Mouse (Mus musculus): ENCODE results near the gene Pacsin2. TPM values are rescaled to one million over a fixed set of nuclear protein-coding genes. Genes with fewer than 3 reads are reported as not detected.

The Pacsin2 gene
- polyA plus RNA-seq, 1 experiment from 2014 or later = 53.3 TPM

GRCm38 (mm10) chr15:83494572-83494920 lies 30.1 kb upstream of the Pacsin2 start:
- Histone ChIP-seq H3K4me1 (no peaks in the 10 kb centered on the region), H3K4me2 (replicated peaks) (no peak overlapping the region), H3K27ac (no peak overlapping the region), H3K36me3 (peaks cover 90% of the 10 kb centered on the region), H3K9ac (no peak overlapping the region), H3K9me3 (no peaks in the 10 kb centered on the region), H3K4me3 (no peak overlapping the region), H3K27me3 (no peaks in the 10 kb centered on the region)
- WGBS = 75% methylated on average over 6 of the region's 6 CpGs
- ATAC-seq (ENCODE audit: low FRiP score, low read depth) = no peak

- Histone ChIP-seq H3K36me3 (peaks cover 85% of the 10 kb centered on the region), H3K4me2 (replicated peaks) (no peak overlapping the region), H3K4me3 (no peak overlapping the region), H3K9ac (no peak overlapping the region), H3K27me3 (no peaks in the 10 kb centered on the region), H3K27ac (no peak overlapping the region), H3K4me1 (no peaks in the 10 kb centered on the region), H3K9me3 (no peaks in the 10 kb centered on the region)
- ATAC-seq (ENCODE audit: low FRiP score, low read depth) = no peak
- 74% methylated on average over 7 of the region's 7 CpGs for WGBS
These were observed 29.6 kb upstream of the Pacsin2 start for GRCm38 (mm10) chr15:83493856-83494571.

- ATAC-seq (ENCODE audit: low FRiP score, low read depth) = no peak
- no peaks in the 10 kb centered on the region for H3K27me3 ChIP-seq
- peaks cover 74% of the 10 kb centered on the region for H3K36me3 ChIP-seq
- H3K27ac ChIP-seq = no peak overlapping the region
- no peak overlapping the region for H3K4me2 ChIP-seq (replicated peaks)
- no peaks in the 10 kb centered on the region for H3K9me3 ChIP-seq
- no peak overlapping the region for H3K4me3 ChIP-seq
- 80% methylated on average over 5 of the region's 5 CpGs for WGBS
- no peaks in the 10 kb centered on the region for H3K4me1 ChIP-seq
- H3K9ac ChIP-seq = no peak overlapping the region
These were observed 27.5 kb upstream of the Pacsin2 start for GRCm38 (mm10) chr15:83491891-83492290.

- peaks cover 64% of the 10 kb centered on the region for H3K36me3 ChIP-seq
- ATAC-seq (ENCODE audit: low FRiP score, low read depth) = no peak
- H3K27ac ChIP-seq = no peak overlapping the region
- no peaks in the 10 kb centered on the region for H3K4me1 ChIP-seq
- no peak overlapping the region for H3K4me3 ChIP-seq
- no peaks in the 10 kb centered on the region for H3K27me3 ChIP-seq
- no peaks in the 10 kb centered on the region for H3K9me3 ChIP-seq
- no peak overlapping the region for H3K4me2 ChIP-seq (replicated peaks)
- no peak overlapping the region for H3K9ac ChIP-seq
- WGBS = 93% methylated on average over 20 of the region's 20 CpGs
These were observed 25.1 kb upstream of the Pacsin2 start for GRCm38 (mm10) chr15:83489471-83489870.

GRCm38 (mm10) chr15:83487477-83488115 lies 23.2 kb upstream of the Pacsin2 start:
- 81% methylated on average over 9 of the region's 9 CpGs for WGBS
- no peak for ATAC-seq (ENCODE audit: low FRiP score, low read depth)
- H3K36me3 ChIP-seq = peaks cover 54% of the 10 kb centered on the region

GRCm38 (mm10) chr15:83484311-83484710 lies 19.9 kb upstream of the Pacsin2 start:
- Histone ChIP-seq H3K9me3 (no peaks in the 10 kb centered on the region), H3K4me1 (no peaks in the 10 kb centered on the region), H3K4me3 (no peak overlapping the region), H3K36me3 (peaks cover 29% of the 10 kb centered on the region), H3K4me2 (replicated peaks) (no peak overlapping the region), H3K9ac (no peak overlapping the region), H3K27me3 (no peaks in the 10 kb centered on the region), H3K27ac (no peak overlapping the region)
- ATAC-seq (ENCODE audit: low FRiP score, low read depth) = no peak
- WGBS = 79% methylated on average over 10 of the region's 10 CpGs

More at GRCm38 (mm10) chr15:83487477-83488115, 23.2 kb upstream of the Pacsin2 start:
- Histone ChIP-seq H3K9ac (no peak overlapping the region), H3K4me2 (replicated peaks) (no peak overlapping the region), H3K4me3 (no peak overlapping the region), H3K27ac (no peak overlapping the region), H3K27me3 (no peaks in the 10 kb centered on the region), H3K4me1 (no peaks in the 10 kb centered on the region), H3K9me3 (no peaks in the 10 kb centered on the region)

- no peak overlapping the region for H3K27ac ChIP-seq
- no peak for ATAC-seq (ENCODE audit: low FRiP score, low read depth)
- H3K4me3 ChIP-seq = no peak overlapping the region
- H3K9ac ChIP-seq = no peak overlapping the region
- no peak overlapping the region for H3K4me2 ChIP-seq (replicated peaks)
- 43% methylated on average over 2 of the region's 2 CpGs for WGBS
- peaks cover 29% of the 10 kb centered on the region for H3K36me3 ChIP-seq
- H3K27me3 ChIP-seq = no peaks in the 10 kb centered on the region
- H3K9me3 ChIP-seq = no peaks in the 10 kb centered on the region
- H3K4me1 ChIP-seq = no peaks in the 10 kb centered on the region
These were observed 19.1 kb upstream of the Pacsin2 start for GRCm38 (mm10) chr15:83483482-83483881.

- no peak overlapping the region for H3K4me2 ChIP-seq (replicated peaks)
- no peak for ATAC-seq (ENCODE audit: low FRiP score, low read depth)
- H3K36me3 ChIP-seq = peaks cover 23% of the 10 kb centered on the region
- no peaks in the 10 kb centered on the region for H3K9me3 ChIP-seq
- H3K27me3 ChIP-seq = no peaks in the 10 kb centered on the region
- 78% methylated on average over 8 of the region's 8 CpGs for WGBS
- H3K27ac ChIP-seq = no peak overlapping the region
- no peak overlapping the region for H3K4me3 ChIP-seq
- no peak overlapping the region for H3K9ac ChIP-seq
- no peaks in the 10 kb centered on the region for H3K4me1 ChIP-seq
These were observed 18.3 kb upstream of the Pacsin2 start for GRCm38 (mm10) chr15:83482645-83483224.

GRCm38 (mm10) chr15:83481236-83481780 lies 16.9 kb upstream of the Pacsin2 start:
- no peaks in the 10 kb centered on the region for H3K9me3 ChIP-seq
- H3K27me3 ChIP-seq = no peaks in the 10 kb centered on the region
- peaks cover 14% of the 10 kb centered on the region for H3K36me3 ChIP-seq
- no peaks in the 10 kb centered on the region for H3K4me1 ChIP-seq
- no peak overlapping the region for H3K27ac ChIP-seq
- no peak overlapping the region for H3K4me2 ChIP-seq (replicated peaks)
- 66% methylated on average over 10 of the region's 10 CpGs for WGBS
- ATAC-seq (ENCODE audit: low FRiP score, low read depth) = no peak
- no peak overlapping the region for H3K9ac ChIP-seq
- H3K4me3 ChIP-seq = no peak overlapping the region

- no peaks in the 10 kb centered on the region for H3K27me3 ChIP-seq
- H3K4me3 ChIP-seq = no peak overlapping the region
- WGBS = 81% methylated on average over 4 of the region's 4 CpGs
- no peak overlapping the region for H3K27ac ChIP-seq
- no peak for ATAC-seq (ENCODE audit: low FRiP score, low read depth)
- no peaks in the 10 kb centered on the region for H3K9me3 ChIP-seq
- no peak overlapping the region for H3K4me2 ChIP-seq (replicated peaks)
- peaks cover 1% of the 10 kb centered on the region for H3K4me1 ChIP-seq
- H3K9ac ChIP-seq = no peak overlapping the region
- 0 out of 2 replicates have a peak, but pooled peaks cover 7% of the 10 kb centered on the region for H3K36me3 ChIP-seq
These were observed 15.4 kb upstream of the Pacsin2 start for GRCm38 (mm10) chr15:83479818-83480217.

- H3K27me3 ChIP-seq = no peaks in the 10 kb centered on the region
- WGBS = 65% methylated on average over 3 of the region's 3 CpGs
- H3K4me2 ChIP-seq (replicated peaks) = no peak overlapping the region
- no peaks in the 10 kb centered on the region for H3K36me3 ChIP-seq
- H3K4me1 ChIP-seq = peaks cover 15% of the 10 kb centered on the region
- no peak overlapping the region for H3K4me3 ChIP-seq
- no peak overlapping the region for H3K9ac ChIP-seq
- ATAC-seq (ENCODE audit: low FRiP score, low read depth) = no peak
- no peaks in the 10 kb centered on the region for H3K9me3 ChIP-seq
- H3K27ac ChIP-seq = no peak overlapping the region
These were observed 13.7 kb upstream of the Pacsin2 start for GRCm38 (mm10) chr15:83478096-83478495.

- no peaks in the 10 kb centered on the region for H3K27me3 ChIP-seq
- no peak overlapping the region for H3K27ac ChIP-seq
- WGBS = 79% methylated on average over 12 of the region's 12 CpGs
- H3K9me3 ChIP-seq = no peaks in the 10 kb centered on the region
- no peaks in the 10 kb centered on the region for H3K36me3 ChIP-seq
- no peak overlapping the region for H3K4me3 ChIP-seq
- H3K4me1 ChIP-seq = peaks cover 15% of the 10 kb centered on the region
- no peak overlapping the region for H3K9ac ChIP-seq
- no peak overlapping the region for H3K4me2 ChIP-seq (replicated peaks)
- ATAC-seq (ENCODE audit: low FRiP score, low read depth) = no peak
These were observed 12.3 kb upstream of the Pacsin2 start for GRCm38 (mm10) chr15:83476593-83477273.

Measured in limb, embryonic 13.5 days (tissue).